Mouse (Mus musculus): ENCODE data around the gene Tpr.

Gene Tpr

DNA sequence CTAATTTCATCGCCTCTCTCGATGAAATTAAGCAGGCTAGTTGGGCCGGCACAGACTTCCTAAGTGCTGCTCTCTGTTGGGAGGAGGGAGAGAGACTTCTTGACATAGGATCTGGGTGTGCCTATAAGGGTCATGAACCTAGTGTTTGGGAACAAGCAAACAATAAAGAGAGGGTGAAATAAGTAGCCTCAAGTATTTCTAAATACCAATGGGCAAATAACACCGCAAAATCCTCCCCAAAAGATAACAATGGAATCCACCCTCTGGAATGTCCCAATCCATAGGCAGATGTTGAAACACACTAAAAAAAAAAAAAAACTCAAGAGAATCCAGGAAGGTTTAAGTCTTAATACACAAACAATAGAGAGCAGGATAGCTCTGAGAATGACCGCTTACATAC, 70.4 kb downstream of the Tpr start:
- WGBS: 85% methylated on average over 5 of the region's 5 CpGs

DNA sequence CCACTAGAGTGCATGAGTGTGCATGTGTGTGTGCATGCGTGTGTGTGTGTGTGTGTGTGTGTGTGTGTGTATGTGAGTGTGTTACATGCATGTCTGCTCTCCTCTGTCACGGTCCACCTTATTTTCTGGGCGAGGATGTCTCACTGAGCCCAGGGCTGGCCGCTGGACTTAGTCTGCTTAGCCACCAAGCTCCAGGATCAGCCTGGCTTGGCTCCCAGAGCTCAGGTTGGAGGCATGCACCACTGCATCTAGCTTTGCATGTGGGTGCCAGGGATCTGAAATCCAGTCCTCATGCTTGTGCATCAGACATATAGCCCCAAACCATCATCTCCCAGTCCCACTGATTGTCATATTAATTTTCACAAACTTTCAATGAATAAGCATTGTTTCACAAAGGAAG, 71.1 kb downstream of the Tpr start:
- WGBS: 88% methylated on average over 4 of the region's 4 CpGs

- 85% methylated on average over 10 of the region's 10 CpGs for WGBS
Observed at GRCm38 (mm10) chr1:150465364-150465763, 72.7 kb downstream of the Tpr start.

- WGBS: 88% methylated on average over 3 of the region's 3 CpGs
Observed at GRCm38 (mm10) chr1:150466132-150466531, 73.5 kb downstream of the Tpr start, which contains the start of gene Prg4. Prg4 (minus strand) TSS chr1:150466165.

- 47% methylated on average over 3 of the region's 3 CpGs for WGBS
Observed at GRCm38 (mm10) chr1:150469992-150470391, 77.4 kb downstream of the Tpr start.

- 74% methylated on average over 7 of the region's 7 CpGs for WGBS
Observed at GRCm38 (mm10) chr1:150472525-150472924, 79.9 kb downstream of the Tpr start.

GRCm38 (mm10) chr1:150480674-150481073, 88.0 kb downstream of the Tpr start:
- 64% methylated on average over 5 of the region's 5 CpGs for WGBS

GRCm38 (mm10) chr1:150489148-150489547, 96.5 kb downstream of the Tpr start:
- 44% methylated on average over 2 of the region's 2 CpGs for WGBS

GRCm38 (mm10) chr1:150496626-150497302, 104.1 kb downstream of the Tpr start:
- WGBS: 86% methylated on average over 6 of the region's 6 CpGs

- WGBS: 40% methylated on average over 2 of the region's 2 CpGs
Observed at GRCm38 (mm10) chr1:150497690-150498089, 105.1 kb downstream of the Tpr start.

DNA sequence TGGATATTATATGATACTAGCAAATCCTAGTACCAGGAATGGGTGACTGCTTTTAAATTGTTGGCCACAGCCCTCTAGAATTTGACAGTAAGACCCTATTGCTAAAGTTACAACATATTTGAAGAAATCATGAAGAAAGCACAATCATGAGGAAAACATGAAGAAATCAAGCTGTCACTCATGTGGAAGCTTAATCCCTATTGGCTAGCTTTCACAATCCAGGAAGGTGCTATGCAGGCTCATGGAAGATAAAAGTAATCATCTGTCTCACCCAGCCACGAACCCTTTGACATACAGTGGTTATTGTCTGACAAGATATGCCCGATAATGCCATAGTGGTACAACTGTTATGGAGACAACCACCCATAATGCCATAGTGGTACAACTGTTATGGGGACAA, 105.5 kb downstream of the Tpr start:
- WGBS: 90% methylated on average over 2 of the region's 2 CpGs
